Mouse (Mus musculus) frontal cortex, postnatal 25 days (tissue): Measurements from ENCODE around the gene AL731706.1.

Experiments
- DNase-seq, 2 experiments: peaks; one replicate each; pipeline ENCODE4 v3.0.0; 2022; ENCODE audit warnings: low spot score in 2 of 2

Gene AL731706.1

DNA sequence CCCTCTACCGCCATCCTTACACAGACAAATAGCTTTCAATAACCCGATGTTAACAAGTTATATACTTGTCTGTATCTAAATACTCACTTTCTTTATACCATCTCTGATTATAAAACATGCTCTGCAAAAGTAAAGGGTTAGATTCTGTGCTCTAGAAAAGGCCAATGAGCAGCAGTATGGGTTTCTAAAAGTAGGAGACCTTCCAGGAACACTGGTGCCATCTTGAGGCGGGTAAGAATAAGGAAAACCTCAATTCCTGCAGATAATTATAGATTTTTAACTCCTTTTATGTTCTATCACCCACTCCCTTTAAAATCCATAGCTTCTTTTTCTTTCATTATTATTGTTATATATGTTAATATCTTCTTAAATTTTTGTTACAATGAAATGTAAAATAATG is 55.3 kb downstream of the AL731706.1 start:
- no peak for DNase-seq

DNA sequence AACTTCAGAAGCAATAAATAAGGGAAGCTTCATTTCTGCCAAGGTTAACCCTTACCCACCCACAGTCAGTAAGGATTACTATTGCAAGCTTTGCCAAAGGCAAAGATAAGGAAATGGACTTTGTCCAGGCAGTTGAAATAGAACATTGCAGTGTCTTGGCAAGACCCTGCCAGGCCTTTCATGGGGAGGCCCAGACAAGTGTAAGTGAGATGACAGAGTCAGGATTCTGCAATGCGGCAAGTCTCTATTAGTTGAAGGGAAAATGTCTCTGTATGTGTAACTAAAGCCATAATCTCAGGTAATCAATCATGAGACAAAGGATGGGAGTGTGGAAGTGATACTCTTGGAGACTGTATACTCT is 56.5 kb downstream of the AL731706.1 start:
- no peak for DNase-seq

DNA sequence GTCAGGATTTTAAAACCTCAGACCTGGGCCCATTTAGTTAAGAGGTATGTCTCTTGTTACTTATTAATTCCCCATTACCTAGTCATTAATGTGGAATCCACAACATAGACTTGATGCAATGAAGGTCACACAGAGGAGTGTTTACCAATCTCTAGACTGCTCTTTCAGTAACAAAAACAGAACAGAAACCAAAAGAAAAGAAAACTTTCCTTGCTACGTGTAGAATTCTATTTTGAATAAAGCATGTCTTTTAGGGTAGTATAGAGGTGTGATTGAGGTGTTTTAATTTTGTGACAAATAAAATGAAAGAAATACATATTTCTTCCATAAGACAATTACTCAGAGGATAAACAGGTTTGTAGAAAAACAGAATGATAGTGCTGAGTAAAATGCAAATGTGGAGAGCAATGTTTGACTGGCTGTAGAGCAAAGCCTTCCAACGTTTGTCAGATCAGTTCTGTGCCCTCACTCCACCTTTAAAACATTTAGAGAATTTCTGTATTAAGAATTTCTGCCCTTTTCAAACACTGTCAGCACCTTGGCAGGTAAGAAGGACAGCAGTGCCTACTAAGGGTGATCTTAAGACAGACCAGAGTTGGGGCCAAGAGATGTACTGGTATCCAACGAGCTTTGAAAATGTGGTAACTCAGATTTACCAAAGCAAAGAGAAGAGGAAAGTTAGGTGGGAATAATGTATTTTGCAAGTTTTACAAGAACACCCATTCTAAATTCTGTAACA is 57.0 kb downstream of the AL731706.1 start:
- no peak for DNase-seq

DNA sequence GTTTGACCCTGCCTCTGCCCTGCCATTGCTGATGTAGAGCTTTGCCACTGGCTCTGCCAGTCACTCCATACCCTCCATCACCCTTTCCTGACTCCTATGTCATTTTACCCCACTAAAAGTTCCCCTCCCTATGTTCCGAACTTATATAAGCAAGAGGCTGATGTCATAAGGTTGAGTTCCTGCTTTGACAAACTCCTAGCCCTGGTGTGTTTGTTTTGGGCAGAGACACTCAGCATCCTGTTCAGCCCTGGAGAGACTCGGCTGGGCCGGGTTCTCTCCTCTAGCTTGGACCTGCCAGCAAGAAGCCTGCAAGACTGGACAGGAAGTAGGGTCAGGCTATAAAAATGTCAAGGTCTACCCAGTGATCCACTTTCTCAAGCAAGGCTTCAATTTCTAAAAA is 58.3 kb downstream of the AL731706.1 start:
- no peak for DNase-seq
